Mouse (Mus musculus): Measurements from ENCODE around the gene Arhgap22.

Gene Arhgap22

DNA sequence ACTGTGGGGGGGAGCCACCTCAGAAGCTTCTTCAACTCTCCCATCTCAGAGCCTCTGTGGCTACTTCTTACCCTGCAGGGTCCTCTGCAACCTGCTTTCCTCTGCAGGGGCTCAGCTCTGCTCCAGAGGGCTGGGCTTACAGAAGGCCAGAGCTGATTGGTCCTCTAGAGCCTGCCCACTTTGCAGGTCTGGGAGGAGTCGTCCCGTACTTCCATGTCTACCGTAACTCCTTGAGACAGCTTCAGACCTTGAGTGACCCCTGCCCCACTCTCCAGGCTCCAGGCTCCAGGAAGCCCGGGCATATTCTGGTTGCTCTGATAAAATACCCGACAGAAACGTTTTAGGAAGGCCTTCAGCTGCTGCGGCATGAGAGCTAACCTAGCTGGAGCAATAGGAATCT lies 156.2 kb downstream of the Arhgap22 start:
- DNase-seq (ENCODE audit: low spot score in 2 of 2) = peak in 1 of 2 experiments; percentile 3

DNA sequence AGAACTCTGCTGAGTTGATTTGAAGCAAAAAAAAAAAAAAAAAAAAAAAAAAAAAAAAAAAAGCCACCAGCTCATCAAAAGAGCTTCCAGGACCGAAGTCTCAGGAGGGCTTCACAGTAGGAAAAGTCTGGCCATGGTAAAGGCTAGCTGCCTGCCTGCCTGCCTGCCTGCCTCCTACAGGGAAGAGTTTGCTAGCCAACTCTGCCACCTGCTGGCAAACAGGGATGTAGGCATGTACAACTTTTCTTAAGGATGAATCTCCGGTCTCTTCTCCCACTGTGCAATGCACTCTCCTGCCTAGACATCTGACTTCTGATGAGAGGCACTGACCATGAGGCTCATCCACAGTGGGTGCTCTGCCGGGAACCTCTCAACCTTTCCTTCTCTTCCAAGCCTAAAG lies 157.4 kb downstream of the Arhgap22 start:
- peak; percentile 54 to 61 for DNase-seq (ENCODE audit: low spot score in 2 of 2)

- no peak for DNase-seq (ENCODE audit: low spot score in 2 of 2)
Measured at GRCm38 (mm10) chr14:33373271-33373670, 159.4 kb downstream of the Arhgap22 start.

DNA sequence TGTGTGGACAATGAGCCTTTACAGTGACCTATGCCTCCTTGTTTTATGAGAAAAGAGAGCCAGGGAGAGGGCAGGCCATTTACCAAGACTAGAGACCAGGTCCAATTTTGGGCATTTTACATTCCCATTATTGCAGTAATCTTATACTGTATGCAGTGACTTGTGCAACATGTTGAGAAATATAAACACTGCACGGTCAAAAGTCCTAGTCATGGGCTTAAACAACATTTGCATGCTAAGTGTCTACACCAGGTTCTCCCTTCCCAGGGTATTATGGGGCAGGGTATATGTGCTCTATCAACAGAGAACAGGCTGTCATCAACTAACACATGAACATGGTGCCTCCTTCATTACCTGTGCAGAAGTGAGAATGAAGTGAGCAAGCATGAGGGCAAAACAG lies 160.3 kb downstream of the Arhgap22 start:
- DNase-seq (ENCODE audit: low spot score in 2 of 2) = no peak

GRCm38 (mm10) chr14:33377211-33377610 lies 163.4 kb downstream of the Arhgap22 start:
- DNase-seq (ENCODE audit: low spot score in 2 of 2) = no peak

DNA sequence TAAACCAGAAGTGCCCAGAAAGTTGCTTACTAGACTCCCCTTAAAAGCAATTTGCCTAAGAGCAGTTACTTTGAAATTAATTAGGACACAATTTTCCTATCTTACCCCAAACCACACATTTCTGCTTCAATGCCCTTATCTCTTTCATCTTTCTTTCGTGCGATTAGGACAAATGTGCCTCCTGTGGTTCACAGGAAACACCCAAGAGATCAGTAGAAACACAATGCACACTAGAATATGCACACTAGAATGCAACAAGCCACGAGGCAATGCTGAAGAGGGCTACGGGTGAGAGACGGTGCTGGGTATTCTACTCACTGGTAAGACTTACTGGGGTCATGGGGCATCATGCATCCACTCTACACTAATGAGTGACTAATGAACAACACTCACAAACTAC lies 164.9 kb downstream of the Arhgap22 start:
- no peak for DNase-seq (ENCODE audit: low spot score in 2 of 2)

GRCm38 (mm10) chr14:33380830-33381457 lies 167.1 kb downstream of the Arhgap22 start:
- no peak for DNase-seq (ENCODE audit: low spot score in 2 of 2)

- DNase-seq (ENCODE audit: low spot score in 2 of 2) = no peak
Measured at GRCm38 (mm10) chr14:33398065-33398860, 184.4 kb downstream of the Arhgap22 start.

GRCm38 (mm10) chr14:33400019-33400418 lies 186.2 kb downstream of the Arhgap22 start:
- no peak for DNase-seq (ENCODE audit: low spot score in 2 of 2)

- no peak for DNase-seq (ENCODE audit: low spot score in 2 of 2)
Measured at GRCm38 (mm10) chr14:33402331-33402730, 188.5 kb downstream of the Arhgap22 start.

DNA sequence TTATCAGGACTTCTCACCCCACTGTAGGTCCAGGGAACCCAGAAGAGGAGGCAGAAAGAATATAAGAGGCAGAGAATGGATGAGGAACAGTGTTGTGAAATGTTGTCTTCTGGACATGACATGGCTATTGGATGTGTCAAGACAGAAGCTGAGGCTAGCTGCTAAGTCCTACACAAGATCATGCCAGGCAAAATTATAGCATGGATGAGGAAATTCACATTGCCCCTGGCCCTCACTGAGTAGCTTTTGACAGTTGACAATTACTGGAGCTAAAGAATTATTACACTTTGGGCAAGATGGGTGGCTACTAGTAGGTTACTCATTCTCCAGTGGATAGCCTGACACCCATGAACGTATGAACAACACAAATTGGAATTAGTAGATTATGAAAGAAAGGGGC lies 201.9 kb downstream of the Arhgap22 start:
- DNase-seq (ENCODE audit: low spot score in 2 of 2) = no peak

GRCm38 (mm10) chr14:33418311-33418909 lies 204.6 kb downstream of the Arhgap22 start:
- DNase-seq (ENCODE audit: low spot score in 2 of 2) = no peak

All from frontal cortex, postnatal 25 days (tissue).